In genomic region chr2:155962991-155963390, GRCm38 (mm10) we compare ENCODE assay signal across 11 mouse cellular contexts. TPM values are rescaled to one million over a fixed set of nuclear protein-coding genes. Genes with fewer than 3 reads are reported as not detected.
DNase-seq lines count a peak whose midpoint lies in the region; ATAC-seq lines count a peak whose summit lies in the region.
"Had no signal": no experiment of that assay in that cellular context is flagged by ENCODE, and none has a peak within 500 bp of the region (broad histone marks: within the 10 kb centered on the region; RNA-seq: fewer than 3 reads in every experiment).

No protein-coding gene starts in this region.

- peaks cover 53% of the 10 kb centered on the region for H3K36me3 ChIP-seq in hindbrain, embryonic 13.5 days
- peaks cover 42% of the 10 kb centered on the region for H3K36me3 ChIP-seq in hindbrain, embryonic 12.5 days
- H3K36me3 ChIP-seq in midbrain, embryonic 16.5 days (ENCODE audit: control insufficient read depth, insufficient read depth, low read length): peaks cover 22% of the 10 kb centered on the region
- peaks cover 81% of the 10 kb centered on the region for H3K36me3 ChIP-seq in midbrain, embryonic 10.5 days
- peaks cover 69% of the 10 kb centered on the region for H3K36me3 ChIP-seq in embryonic facial prominence, embryonic 14.5 days (ENCODE audit: control insufficient read depth, insufficient read depth, low read length)

- DNase-seq in midbrain, embryonic 10.5 days (ENCODE audit: low spot score): no peak
- peak; percentile 66 for DNase-seq in embryonic facial prominence, embryonic 14.5 days (ENCODE audit: low spot score)
- peak; percentile 62 for DNase-seq in retina, embryonic 14.5 days (ENCODE audit: low spot score)
- no peak for DNase-seq in right cerebral cortex, postnatal 4 days
- no peak for DNase-seq in left cerebral cortex, postnatal 36 days (ENCODE audit: low spot score in 2 of 2)

- 28% methylated on average over 1 of the region's 1 CpGs for WGBS in hindbrain, embryonic 13.5 days
- WGBS in hindbrain, embryonic 12.5 days: 54% methylated on average over 1 of the region's 1 CpGs
- WGBS in midbrain, embryonic 16.5 days: 44% methylated on average over 1 of the region's 1 CpGs
- WGBS in midbrain, embryonic 10.5 days: 58% methylated on average over 1 of the region's 1 CpGs
- 55% methylated on average over 1 of the region's 1 CpGs for WGBS in embryonic facial prominence, embryonic 14.5 days

- H3K4me1 ChIP-seq in hindbrain, embryonic 13.5 days (replicated peaks): peaks cover 12% of the 10 kb centered on the region
- H3K4me1 ChIP-seq in hindbrain, embryonic 12.5 days: peaks cover 5% of the 10 kb centered on the region; the same call in 1 of the 2 replicates
- H3K4me1 ChIP-seq in midbrain, embryonic 16.5 days (ENCODE audit: control insufficient read depth, insufficient read depth, low read length): no peaks in the 10 kb centered on the region
- no peaks in the 10 kb centered on the region; the same call in 1 of the 2 replicates for H3K4me1 ChIP-seq in midbrain, embryonic 10.5 days
- no peaks in the 10 kb centered on the region for H3K4me1 ChIP-seq in embryonic facial prominence, embryonic 14.5 days (ENCODE audit: control insufficient read depth, insufficient read depth, low read length)

- no peaks in the 10 kb centered on the region for H3K9me3 ChIP-seq in hindbrain, embryonic 13.5 days
- H3K9me3 ChIP-seq in hindbrain, embryonic 12.5 days (replicated peaks): no peaks in the 10 kb centered on the region
- H3K9me3 ChIP-seq in midbrain, embryonic 16.5 days (replicated peaks; ENCODE audit: control insufficient read depth, low read length, poor library complexity, severe bottlenecking): no peaks in the 10 kb centered on the region
- no peaks in the 10 kb centered on the region for H3K9me3 ChIP-seq in midbrain, embryonic 10.5 days (replicated peaks)
- H3K9me3 ChIP-seq in embryonic facial prominence, embryonic 14.5 days (ENCODE audit: control insufficient read depth, low read length): no peaks in the 10 kb centered on the region

- no peaks in the 10 kb centered on the region for H3K27me3 ChIP-seq in hindbrain, embryonic 13.5 days
- no peaks in the 10 kb centered on the region for H3K27me3 ChIP-seq in hindbrain, embryonic 12.5 days
- H3K27me3 ChIP-seq in midbrain, embryonic 16.5 days (ENCODE audit: control insufficient read depth, insufficient read depth, low read depth, low read length): no peaks in the 10 kb centered on the region
- no peaks in the 10 kb centered on the region for H3K27me3 ChIP-seq in midbrain, embryonic 10.5 days (ENCODE audit: low read depth, poor library complexity, severe bottlenecking)
- no peaks in the 10 kb centered on the region for H3K27me3 ChIP-seq in embryonic facial prominence, embryonic 14.5 days (replicated peaks; ENCODE audit: control insufficient read depth, insufficient read depth, low read length)

- peak overlapping the region; percentile 60; the same call in 1 of the 2 replicates for H3K27ac ChIP-seq in hindbrain, embryonic 13.5 days
- no peak overlapping the region for H3K27ac ChIP-seq in hindbrain, embryonic 12.5 days
- H3K27ac ChIP-seq in midbrain, embryonic 16.5 days (ENCODE audit: low read length): peak overlapping the region; percentile 47; the same call in 1 of the 2 replicates
- no peak overlapping the region for H3K27ac ChIP-seq in midbrain, embryonic 10.5 days (replicated peaks)
- no peak overlapping the region for H3K27ac ChIP-seq in embryonic facial prominence, embryonic 14.5 days (replicated peaks; ENCODE audit: low read depth, low read length)

- intact Hi-C loops in left cerebral cortex, postnatal 36 days (cut with DNase I): loop anchor here (10.0 kb wide), 1 partner anchor 182 kb away; the partner anchor contains the start of genes Nfs1 and Romo1

- no peak overlapping the region for H3K4me2 ChIP-seq in hindbrain, embryonic 13.5 days
- H3K4me2 ChIP-seq in hindbrain, embryonic 12.5 days (replicated peaks): no peak overlapping the region
- no peak overlapping the region for H3K4me2 ChIP-seq in midbrain, embryonic 16.5 days (ENCODE audit: low read length)
- no peak overlapping the region for H3K4me2 ChIP-seq in embryonic facial prominence, embryonic 14.5 days (ENCODE audit: low read depth, low read length)

- no peak overlapping the region for H3K9ac ChIP-seq in hindbrain, embryonic 13.5 days
- no peak overlapping the region for H3K9ac ChIP-seq in hindbrain, embryonic 12.5 days
- H3K9ac ChIP-seq in midbrain, embryonic 16.5 days (ENCODE audit: low read depth, low read length): no peak overlapping the region
- H3K9ac ChIP-seq in embryonic facial prominence, embryonic 14.5 days (ENCODE audit: low read depth, low read length): no peak overlapping the region

- no peak overlapping the region for H3K4me3 ChIP-seq in hindbrain, embryonic 13.5 days
- no peak overlapping the region for H3K4me3 ChIP-seq in hindbrain, embryonic 12.5 days
- no peak overlapping the region for H3K4me3 ChIP-seq in midbrain, embryonic 16.5 days (ENCODE audit: low read depth, low read length)
- H3K4me3 ChIP-seq in midbrain, embryonic 10.5 days: no peak overlapping the region
- no peak overlapping the region for H3K4me3 ChIP-seq in embryonic facial prominence, embryonic 14.5 days (ENCODE audit: low read depth, low read length)

- no peak for ATAC-seq in hindbrain, embryonic 13.5 days (ENCODE audit: low FRiP score)
- no peak for ATAC-seq in hindbrain, embryonic 12.5 days (ENCODE audit: low FRiP score)
- 0 out of 2 replicates have a peak, but pooled peaks have one; percentile 39 for ATAC-seq in midbrain, embryonic 16.5 days
- ATAC-seq in embryonic facial prominence, embryonic 14.5 days (ENCODE audit: low read depth): no peak
- ATAC-seq: inflammation-experienced regulatory T-cells, adult 6 months had no signal

RNA-seq across cellular contexts. Expression of gene Cep250, which starts 6.7 kb away (rescaled TPM):
- polyA plus RNA-seq in hindbrain, embryonic 13.5 days (2015; fragmentation: Nextera tagmentation; extraction: Ambion mirVana): 18.1 and 18.7 TPM in 2 replicates
- 26.9 and 27.7 TPM in 2 replicates for polyA plus RNA-seq in hindbrain, embryonic 12.5 days (2016; fragmentation: Nextera tagmentation; extraction: Ambion mirVana)
- 13.3 and 13.7 TPM in 2 replicates for polyA plus RNA-seq in midbrain, embryonic 16.5 days (2015; fragmentation: Nextera tagmentation; extraction: Ambion mirVana)
- 24.1 and 24.3 TPM in 2 replicates for polyA plus RNA-seq in midbrain, embryonic 10.5 days (2016; fragmentation: Nextera tagmentation; extraction: Ambion mirVana)
- 17.6 TPM in 2 replicates for polyA plus RNA-seq in embryonic facial prominence, embryonic 14.5 days (2014; fragmentation: Nextera tagmentation; extraction: Ambion mirVana)
- 10 to 100 TPM; 18.3 to 20.4 TPM for total RNA-seq in left cerebral cortex, postnatal 36 days (2021)

RNA-seq across cellular contexts. Expression of gene Gdf5, which starts 17.8 kb away (rescaled TPM):
- polyA plus RNA-seq in hindbrain, embryonic 13.5 days (2015; fragmentation: Nextera tagmentation; extraction: Ambion mirVana): 2.0 and 3.6 TPM in 2 replicates
- polyA plus RNA-seq in hindbrain, embryonic 12.5 days (2016; fragmentation: Nextera tagmentation; extraction: Ambion mirVana): 3.6 and 3.8 TPM in 2 replicates
- 0.95 and 1.8 TPM in 2 replicates for polyA plus RNA-seq in midbrain, embryonic 16.5 days (2015; fragmentation: Nextera tagmentation; extraction: Ambion mirVana)
- polyA plus RNA-seq in midbrain, embryonic 10.5 days (2016; fragmentation: Nextera tagmentation; extraction: Ambion mirVana): 0.07 TPM in 2 replicates
- polyA plus RNA-seq in embryonic facial prominence, embryonic 14.5 days (2014; fragmentation: Nextera tagmentation; extraction: Ambion mirVana): 3.3 and 3.8 TPM in 2 replicates
- total RNA-seq in left cerebral cortex, postnatal 36 days (2021): under 1 TPM in 1 of 2 experiments, not detected in 1; 0.27 TPM
- polyA plus RNA-seq: inflammation-experienced regulatory T-cells, adult 6 months; small intestine, adult 2 months had no signal

RNA-seq across cellular contexts. Expression of gene Gm15557, which starts 22.5 kb away (rescaled TPM):
- 0.16 TPM in 1 of 2 replicates, not detected in the other for polyA plus RNA-seq in hindbrain, embryonic 13.5 days (2015; fragmentation: Nextera tagmentation; extraction: Ambion mirVana)
- not detected in 2 replicates for polyA plus RNA-seq in hindbrain, embryonic 12.5 days (2016; fragmentation: Nextera tagmentation; extraction: Ambion mirVana)
- not detected in 2 replicates for polyA plus RNA-seq in midbrain, embryonic 16.5 days (2015; fragmentation: Nextera tagmentation; extraction: Ambion mirVana)
- 0.10 TPM in 1 of 2 replicates, not detected in the other for polyA plus RNA-seq in midbrain, embryonic 10.5 days (2016; fragmentation: Nextera tagmentation; extraction: Ambion mirVana)
- not detected in 2 replicates for polyA plus RNA-seq in embryonic facial prominence, embryonic 14.5 days (2014; fragmentation: Nextera tagmentation; extraction: Ambion mirVana)
- total RNA-seq in left cerebral cortex, postnatal 36 days (2021): not detected
- polyA plus RNA-seq: inflammation-experienced regulatory T-cells, adult 6 months; lung, embryonic 16.5 days; small intestine, adult 2 months had no signal

RNA-seq across cellular contexts. Expression of gene Uqcc1, which starts 32.9 kb away (rescaled TPM):
- 57.6 and 59.6 TPM in 2 replicates for polyA plus RNA-seq in hindbrain, embryonic 13.5 days (2015; fragmentation: Nextera tagmentation; extraction: Ambion mirVana)
- 65.5 and 70.0 TPM in 2 replicates for polyA plus RNA-seq in hindbrain, embryonic 12.5 days (2016; fragmentation: Nextera tagmentation; extraction: Ambion mirVana)
- 63.3 and 66.8 TPM in 2 replicates for polyA plus RNA-seq in midbrain, embryonic 16.5 days (2015; fragmentation: Nextera tagmentation; extraction: Ambion mirVana)
- polyA plus RNA-seq in midbrain, embryonic 10.5 days (2016; fragmentation: Nextera tagmentation; extraction: Ambion mirVana): 81.9 and 86.3 TPM in 2 replicates
- polyA plus RNA-seq in embryonic facial prominence, embryonic 14.5 days (2014; fragmentation: Nextera tagmentation; extraction: Ambion mirVana): 58.3 and 65.9 TPM in 2 replicates
- 10 to 100 TPM; 66.0 to 70.6 TPM for total RNA-seq in left cerebral cortex, postnatal 36 days (2021)

RNA-seq across cellular contexts. Expression of gene 6430550D23Rik, which starts 44.8 kb away (rescaled TPM):
- 1.8 and 2.4 TPM in 2 replicates for polyA plus RNA-seq in hindbrain, embryonic 13.5 days (2015; fragmentation: Nextera tagmentation; extraction: Ambion mirVana)
- polyA plus RNA-seq in hindbrain, embryonic 12.5 days (2016; fragmentation: Nextera tagmentation; extraction: Ambion mirVana): 1.7 and 2.4 TPM in 2 replicates
- 1.2 and 1.3 TPM in 2 replicates for polyA plus RNA-seq in midbrain, embryonic 16.5 days (2015; fragmentation: Nextera tagmentation; extraction: Ambion mirVana)
- 1.2 and 2.3 TPM in 2 replicates for polyA plus RNA-seq in midbrain, embryonic 10.5 days (2016; fragmentation: Nextera tagmentation; extraction: Ambion mirVana)
- polyA plus RNA-seq in embryonic facial prominence, embryonic 14.5 days (2014; fragmentation: Nextera tagmentation; extraction: Ambion mirVana): 0.90 and 1.4 TPM in 2 replicates
- total RNA-seq in left cerebral cortex, postnatal 36 days (2021): 1 to 10 TPM; 1.5 to 1.6 TPM

Comparison
In these comparisons a context has a peak if more than half of its experiments do, and no peak if none do; other contexts are left out.
1. H3K27ac ChIP-seq: peak in hindbrain, embryonic 13.5 days (single experiment) and midbrain, embryonic 16.5 days (single experiment); none in hindbrain, embryonic 12.5 days (single experiment), midbrain, embryonic 10.5 days (single experiment) and embryonic facial prominence, embryonic 14.5 days (single experiment).
2. DNase-seq: peak in embryonic facial prominence, embryonic 14.5 days (single experiment) and retina, embryonic 14.5 days (single experiment); none in midbrain, embryonic 10.5 days (single experiment), right cerebral cortex, postnatal 4 days (single experiment) and left cerebral cortex, postnatal 36 days (0 of 2).